Mouse (Mus musculus): Measurements from ENCODE around the gene Klhl3.

Gene Klhl3

DNA sequence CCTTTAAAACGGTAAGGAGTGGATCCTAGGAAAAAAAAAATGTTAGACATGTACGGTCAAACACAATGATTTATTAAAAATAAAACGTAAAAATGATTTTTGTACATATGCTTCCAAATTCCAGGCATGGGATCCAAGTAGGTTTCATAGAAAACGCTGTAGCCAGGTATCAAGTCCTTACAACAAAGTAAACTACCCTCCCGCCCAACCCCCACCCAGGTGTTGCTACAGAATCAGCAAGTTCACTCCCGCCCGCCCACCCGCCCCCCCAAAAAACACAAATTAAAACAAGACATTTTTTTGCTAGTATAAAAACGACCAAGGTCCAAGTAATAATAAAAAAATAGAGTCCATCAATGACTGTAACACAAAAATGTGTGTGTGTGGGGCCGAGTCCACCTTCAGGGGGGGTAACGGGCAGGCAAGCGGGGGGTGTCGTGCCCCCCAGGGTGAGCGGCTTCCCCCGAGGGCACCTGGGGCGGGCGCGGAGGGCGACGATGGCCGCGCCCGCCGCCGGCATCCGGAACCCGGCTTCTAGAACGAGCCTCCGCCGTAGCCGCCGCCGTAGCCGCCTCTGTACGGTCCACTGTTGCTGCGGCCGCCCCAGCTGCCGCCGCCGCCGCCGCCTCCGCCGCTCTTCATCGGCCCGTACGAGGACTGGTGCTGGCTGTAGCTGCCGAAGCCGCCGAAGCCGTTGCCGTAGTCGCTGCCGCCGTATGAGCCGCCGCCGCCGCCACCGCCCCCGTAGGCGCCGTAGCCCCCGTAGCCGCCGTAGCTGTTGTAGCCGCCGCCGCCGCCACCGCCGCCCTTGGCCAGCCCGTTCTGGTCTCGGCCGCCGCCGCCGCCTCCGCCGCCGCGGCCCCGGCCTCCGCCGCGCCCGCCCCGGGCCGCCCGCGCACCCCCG lies 13.7 kb upstream of the Klhl3 start:
- in situ Hi-C loops (cut with MboI; ENCODE audit: low sequenced_read_pairs) = no loop called here

DNA sequence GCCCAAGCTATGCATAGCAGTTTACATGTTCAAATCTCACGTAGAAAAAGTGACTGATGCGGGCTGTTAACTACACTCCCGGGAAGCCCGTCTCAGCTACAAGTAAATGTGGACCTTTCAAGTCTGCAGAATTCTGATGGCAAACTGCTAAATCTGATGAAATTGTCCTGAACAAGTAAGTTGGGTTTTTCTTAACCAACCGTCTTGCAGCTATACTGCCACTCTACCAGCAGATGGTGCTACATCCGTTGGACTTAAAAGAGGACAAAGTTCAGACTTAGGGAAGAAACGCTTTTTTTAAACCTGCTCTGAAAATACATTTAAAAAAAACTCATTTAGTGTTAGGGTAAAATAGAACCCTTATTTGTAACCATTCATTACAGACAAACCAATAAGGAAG lies 12.7 kb upstream of the Klhl3 start:
- in situ Hi-C loops (cut with MboI; ENCODE audit: low sequenced_read_pairs) = no loop called here

DNA sequence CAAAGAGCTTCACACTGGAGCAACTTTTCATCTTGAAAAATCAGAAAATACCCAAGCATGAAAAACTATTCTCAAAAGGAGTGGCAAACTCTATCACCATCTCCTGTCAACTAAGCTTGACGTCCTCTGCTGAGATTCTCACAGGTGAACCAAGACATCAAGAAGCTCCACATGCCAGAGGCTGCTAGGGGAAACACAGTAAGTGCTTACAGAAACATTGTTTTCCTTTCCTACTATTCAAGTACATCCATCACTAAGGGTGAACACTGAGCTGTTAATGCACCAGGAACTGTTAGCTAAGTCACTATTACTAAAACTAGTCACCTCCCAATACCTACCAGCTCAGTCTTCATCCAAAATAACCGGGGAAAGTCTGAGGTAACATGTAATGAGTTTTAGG lies 11.6 kb upstream of the Klhl3 start:
- in situ Hi-C loops (cut with MboI; ENCODE audit: low sequenced_read_pairs) = no loop called here

DNA sequence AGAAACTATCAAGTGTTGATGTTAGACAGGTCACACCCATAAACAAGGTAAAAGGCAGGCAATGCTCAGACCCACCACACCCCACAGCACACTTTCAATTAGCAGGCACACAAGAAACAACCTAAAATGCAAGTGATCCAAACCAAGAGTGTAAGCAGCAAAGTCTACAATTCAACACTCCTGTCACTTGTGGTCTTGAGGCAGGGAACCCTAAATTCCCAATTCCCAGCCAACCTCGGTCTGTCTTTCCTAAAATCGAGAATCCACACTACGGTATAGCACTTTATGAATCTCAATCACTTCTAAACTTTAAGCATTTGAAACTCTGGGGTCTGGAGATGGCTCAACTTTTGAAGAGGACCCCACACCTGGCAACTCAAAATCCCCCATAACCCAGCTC lies 10.9 kb upstream of the Klhl3 start:
- in situ Hi-C loops (cut with MboI; ENCODE audit: low sequenced_read_pairs) = no loop called here

DNA sequence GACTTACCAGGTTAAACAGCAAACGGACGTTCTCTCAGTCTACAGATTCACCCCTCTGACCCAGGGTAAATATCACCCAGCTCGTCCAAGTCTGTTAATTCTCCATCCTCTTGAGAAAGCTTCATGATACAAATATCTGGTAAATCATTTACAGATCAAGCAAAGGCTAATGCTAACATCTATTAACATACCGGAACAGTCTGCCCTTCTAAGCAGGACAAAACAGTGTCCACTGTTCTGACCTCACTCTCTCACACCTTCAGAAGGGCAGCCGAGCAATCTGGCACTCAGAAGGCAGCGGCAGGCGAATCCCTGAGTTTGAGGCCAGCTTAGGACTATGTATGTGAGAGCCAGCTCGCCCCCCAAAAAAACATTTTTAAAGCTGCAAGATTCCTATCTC lies 10.0 kb upstream of the Klhl3 start:
- in situ Hi-C loops (cut with MboI; ENCODE audit: low sequenced_read_pairs) = no loop called here

DNA sequence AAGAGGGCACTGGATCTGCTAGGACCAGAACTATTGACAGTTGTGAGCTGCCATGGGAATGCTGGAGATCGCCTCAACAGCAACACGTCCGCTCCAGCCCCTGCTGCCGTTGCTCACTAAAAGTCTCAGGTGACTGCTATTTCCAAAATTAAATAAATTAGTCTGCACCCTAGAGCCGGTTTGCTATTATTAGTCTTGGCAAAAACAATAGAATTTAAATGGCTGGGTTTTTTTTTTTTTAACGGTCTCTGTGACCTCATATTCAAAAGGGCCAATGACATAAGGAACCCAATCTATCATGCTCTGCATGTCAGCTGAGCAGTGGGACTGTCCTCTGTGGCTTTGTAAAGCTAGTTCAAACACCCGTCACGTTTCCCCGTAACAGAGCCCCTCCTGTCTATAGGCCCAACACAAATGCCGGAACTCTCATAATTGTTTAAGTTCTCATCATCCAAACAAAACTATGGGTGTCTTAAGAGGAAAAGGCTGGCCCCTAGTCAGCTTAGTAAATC lies 9.4 kb upstream of the Klhl3 start:
- in situ Hi-C loops (cut with MboI; ENCODE audit: low sequenced_read_pairs) = no loop called here

DNA sequence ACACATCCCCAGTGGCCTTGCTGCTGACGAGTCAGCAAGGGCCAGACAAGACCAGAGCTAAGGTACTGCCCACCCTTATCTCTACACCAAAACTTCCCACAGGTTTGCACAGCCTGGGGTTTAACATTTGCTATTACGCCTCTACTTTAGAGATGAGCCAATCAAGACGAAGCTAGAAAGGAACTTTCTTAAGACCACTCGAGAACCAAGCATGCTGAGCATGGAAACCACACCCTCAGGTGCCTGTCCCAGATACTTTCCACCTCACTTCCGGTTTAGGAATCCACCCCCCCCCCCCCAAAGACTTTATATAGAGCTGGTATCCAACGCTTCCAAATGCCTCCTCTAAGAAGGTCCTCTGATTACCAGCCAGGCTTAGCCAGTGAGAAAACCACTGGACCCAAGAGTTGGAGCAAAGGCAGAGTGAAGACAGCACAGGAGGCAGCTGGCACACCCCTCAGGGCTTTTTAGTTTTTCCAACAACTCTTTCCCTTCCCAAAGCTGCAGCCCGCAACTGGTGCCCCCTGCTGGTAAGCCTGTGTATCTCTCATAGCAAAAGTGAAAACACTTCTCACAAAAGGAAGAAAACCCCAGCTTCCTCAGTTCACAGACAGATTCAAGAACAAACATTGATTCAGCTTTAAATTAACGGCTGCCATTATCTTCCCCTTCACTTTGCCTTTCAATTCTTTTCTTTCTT lies 4.1 kb upstream of the Klhl3 start:
- in situ Hi-C loops (cut with MboI; ENCODE audit: low sequenced_read_pairs) = no loop called here

DNA sequence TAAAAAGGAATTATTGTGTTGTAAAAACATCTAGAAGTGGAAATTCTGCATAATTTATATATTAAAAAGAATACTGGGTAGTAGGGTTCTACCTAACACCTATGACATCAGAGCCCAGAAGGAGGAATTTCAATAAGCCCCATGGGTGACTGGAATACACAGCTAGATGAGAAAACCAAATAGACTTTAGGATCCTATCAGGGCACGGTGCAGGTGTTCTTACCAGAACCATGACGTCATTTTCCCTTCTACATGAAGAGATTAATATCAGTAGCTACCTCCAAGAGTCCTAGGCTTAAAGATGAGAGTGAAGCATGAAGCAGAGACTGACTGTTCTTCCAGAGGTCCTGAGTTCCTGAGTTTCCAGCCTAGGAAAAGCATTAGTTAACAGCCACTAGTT lies 3.4 kb upstream of the Klhl3 start:
- in situ Hi-C loops (cut with MboI; ENCODE audit: low sequenced_read_pairs) = no loop called here

DNA sequence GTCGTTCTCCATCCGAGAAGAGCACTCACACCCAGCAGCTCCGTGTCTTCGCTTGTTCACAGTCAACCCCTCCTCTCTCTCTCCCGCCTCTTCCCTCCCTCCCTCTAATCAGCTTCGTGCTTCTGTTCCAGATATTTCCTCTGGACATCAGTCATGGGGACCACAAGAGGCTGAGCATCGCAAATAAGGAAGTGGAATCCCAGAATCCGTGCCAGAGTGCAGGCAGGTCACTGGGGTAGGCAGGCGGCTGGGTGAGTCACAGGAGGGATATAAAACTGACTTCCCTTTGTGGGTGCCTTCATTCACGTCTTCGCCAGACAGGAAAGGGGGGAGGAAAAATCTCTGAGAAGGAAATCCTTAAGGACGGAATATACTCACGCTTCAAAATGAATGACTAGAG lies 1.8 kb upstream of the Klhl3 start:
- in situ Hi-C loops (cut with MboI; ENCODE audit: low sequenced_read_pairs) = no loop called here

DNA sequence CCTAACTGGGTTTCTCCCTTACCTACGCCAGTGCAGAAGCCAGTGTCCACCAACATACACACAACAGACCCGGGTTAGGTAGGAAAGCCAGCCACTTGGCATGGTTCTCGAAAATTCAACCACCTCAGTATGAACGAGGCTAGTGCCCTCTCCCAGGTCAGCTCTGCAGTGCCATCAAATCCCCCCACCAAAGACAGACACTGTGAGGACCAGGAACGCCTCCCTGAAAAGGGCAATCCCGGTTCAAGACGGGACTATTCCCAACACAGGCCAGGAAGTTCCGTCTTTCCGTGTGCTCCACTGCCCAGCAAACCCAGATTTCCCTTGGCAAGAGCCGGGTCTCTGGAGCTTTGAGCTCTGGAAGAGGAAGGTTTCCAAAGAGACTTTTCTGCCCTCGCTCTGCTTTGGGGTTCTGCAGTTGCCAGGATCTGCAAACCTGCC lies 771 bp downstream of the Klhl3 start:
- in situ Hi-C loops (cut with MboI; ENCODE audit: low sequenced_read_pairs) = no loop called here

DNA sequence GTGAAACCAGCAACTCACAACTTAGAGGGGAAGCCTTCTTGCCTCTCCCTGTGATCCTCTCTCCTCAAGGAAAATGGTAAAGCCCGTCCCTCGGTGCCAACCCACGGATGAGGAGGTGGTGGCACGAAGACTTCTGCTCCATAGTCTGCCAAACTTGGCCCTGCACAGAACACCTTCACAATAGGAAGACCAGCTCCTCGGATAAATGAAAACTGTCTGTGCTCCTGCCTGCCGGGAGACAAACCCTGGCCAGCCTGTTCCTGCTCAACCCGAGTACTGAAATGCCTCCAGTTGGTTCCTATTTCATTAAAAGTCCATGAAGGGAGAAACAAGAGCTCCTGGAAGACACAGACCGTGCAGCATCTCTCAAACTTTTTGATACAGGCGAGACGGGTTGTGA lies 1.2 kb downstream of the Klhl3 start:
- in situ Hi-C loops (cut with MboI; ENCODE audit: low sequenced_read_pairs) = no loop called here

DNA sequence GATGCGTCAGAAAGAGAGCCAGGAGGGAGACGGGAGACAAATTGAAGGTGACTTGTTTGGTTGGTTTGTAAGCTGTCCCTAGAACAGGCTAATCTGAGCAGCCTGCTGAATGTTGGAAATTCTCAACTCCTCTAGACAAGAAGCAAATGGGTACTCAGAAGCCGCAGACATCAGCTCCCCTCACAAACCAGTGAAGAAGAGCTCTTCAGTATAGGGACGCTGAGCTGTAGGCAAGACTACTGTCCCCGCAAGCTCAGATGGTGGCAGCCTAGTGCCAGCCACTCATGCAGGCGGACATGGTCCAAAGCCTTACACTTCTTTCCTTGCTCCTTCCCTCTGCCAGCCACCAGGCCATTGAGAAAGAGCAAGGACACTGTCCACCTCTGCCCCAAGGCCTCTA lies 2.1 kb downstream of the Klhl3 start:
- in situ Hi-C loops (cut with MboI; ENCODE audit: low sequenced_read_pairs) = no loop called here

DNA sequence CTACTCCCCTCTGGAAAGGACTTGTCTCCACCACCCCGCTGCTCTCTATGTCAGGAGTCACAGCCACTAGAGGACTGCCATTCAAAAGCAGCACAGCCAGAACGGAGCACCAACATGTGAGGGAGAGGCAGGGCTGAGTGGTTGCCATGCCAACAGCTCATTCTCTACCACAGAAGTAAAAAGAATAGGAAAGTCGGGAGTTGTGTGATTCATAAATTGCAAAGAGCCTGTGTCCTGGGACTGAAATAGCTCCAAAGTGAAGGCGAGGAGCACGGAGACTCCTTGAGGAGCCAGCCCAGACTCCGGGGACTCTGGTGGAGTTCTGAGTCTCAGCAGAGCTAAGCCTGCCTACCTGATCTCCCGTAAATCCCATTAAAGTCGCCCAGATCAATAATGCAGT lies 22.7 kb downstream of the Klhl3 start:
- in situ Hi-C loops (cut with MboI; ENCODE audit: low sequenced_read_pairs) = no loop called here

DNA sequence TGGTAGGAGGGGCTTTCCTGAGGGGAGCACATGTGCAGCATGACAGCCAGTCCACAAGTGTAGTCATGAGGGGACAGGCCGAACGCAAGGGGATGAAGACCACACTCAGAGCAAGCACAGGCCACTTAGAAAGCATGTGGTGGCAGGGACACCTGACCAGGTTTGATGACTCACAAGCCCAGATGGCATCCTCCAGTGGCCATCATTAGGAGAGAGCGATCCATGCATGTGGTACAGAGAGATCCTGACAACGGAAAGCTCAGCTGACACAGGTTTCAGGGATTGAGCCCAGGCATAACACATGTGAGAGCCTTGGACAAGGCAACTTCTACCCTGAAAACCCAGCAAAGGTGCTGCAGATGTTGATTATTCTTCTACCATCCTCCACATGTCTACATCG lies 29.0 kb downstream of the Klhl3 start:
- in situ Hi-C loops (cut with MboI; ENCODE audit: low sequenced_read_pairs) = no loop called here

DNA sequence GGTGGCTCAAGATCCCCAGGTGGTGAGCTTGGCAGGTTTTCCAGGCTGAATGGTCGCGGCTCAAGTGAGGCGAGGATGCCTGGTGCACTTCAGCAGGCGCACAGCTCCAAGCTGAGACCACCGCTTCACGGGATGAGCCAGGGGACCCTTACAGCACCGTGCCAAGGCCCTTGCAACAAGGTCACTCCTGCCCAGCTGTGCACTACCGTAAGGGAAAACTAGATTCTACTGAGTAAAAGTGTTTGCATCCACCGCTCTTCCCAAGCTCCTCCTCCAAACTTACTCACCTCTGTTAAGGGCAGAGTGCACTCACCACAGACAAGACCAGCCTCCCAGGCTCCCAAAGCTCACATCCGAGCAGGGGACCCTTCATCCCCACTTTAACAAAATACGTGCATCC lies 29.9 kb downstream of the Klhl3 start:
- in situ Hi-C loops (cut with MboI; ENCODE audit: low sequenced_read_pairs) = no loop called here

DNA sequence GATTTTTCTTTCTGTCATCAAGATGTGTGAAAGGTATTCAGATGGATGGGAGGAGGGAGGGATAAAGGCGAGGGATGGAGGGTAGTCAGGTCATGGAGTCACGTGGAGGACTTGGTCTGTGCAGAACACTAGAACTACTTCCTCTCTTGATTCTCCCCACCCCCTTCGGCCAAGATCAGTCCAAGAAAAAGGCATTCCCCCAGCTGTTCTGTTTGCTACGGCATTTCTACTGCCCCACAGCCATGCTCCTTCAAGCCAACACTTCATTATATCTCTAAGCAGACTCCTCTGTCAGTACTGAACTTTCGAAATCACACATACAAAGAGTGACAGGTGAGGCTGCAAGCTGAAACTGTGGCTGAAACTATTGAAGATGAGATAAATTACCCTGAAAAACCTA lies 30.3 kb downstream of the Klhl3 start:
- in situ Hi-C loops (cut with MboI; ENCODE audit: low sequenced_read_pairs) = no loop called here

DNA sequence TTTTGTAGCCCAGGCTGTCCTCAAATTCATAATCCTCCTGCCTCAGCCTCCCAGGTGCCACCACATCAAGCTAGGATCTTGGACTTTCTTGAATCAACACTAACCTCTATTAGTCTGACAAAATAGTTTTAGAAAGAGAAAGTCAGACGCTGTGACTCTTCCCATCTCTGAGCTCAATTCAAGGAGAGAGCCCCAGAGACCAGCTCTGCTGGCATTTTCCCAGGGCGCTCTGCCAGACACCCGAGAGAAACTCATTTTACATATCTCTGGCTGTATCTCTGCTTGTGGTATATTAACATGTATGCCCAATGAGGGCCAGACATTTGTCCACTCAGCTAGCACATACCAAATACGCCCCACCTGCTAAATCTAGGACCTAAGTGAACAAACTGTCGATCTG lies 35.0 kb downstream of the Klhl3 start:
- in situ Hi-C loops (cut with MboI; ENCODE audit: low sequenced_read_pairs) = no loop called here

DNA sequence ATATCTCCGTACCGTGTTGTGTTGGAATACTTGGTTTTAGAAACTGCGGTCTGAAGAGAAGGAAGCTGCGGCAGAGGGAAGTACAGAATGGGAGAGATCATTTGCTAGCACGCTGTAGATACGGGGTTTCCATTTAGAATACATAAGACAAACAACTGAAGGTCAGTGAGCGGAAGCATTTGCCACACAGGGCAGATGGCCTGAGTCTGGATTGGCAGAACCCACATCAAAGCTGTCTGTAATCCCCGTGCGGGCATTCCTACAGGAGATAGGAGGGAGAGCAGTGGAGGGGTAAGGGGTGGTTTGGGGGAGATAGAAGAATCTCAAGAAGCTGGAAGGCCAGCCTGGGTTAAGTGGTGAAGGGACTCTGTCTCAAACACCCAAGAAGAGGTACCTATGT lies 38.5 kb downstream of the Klhl3 start:
- in situ Hi-C loops (cut with MboI; ENCODE audit: low sequenced_read_pairs) = no loop called here

DNA sequence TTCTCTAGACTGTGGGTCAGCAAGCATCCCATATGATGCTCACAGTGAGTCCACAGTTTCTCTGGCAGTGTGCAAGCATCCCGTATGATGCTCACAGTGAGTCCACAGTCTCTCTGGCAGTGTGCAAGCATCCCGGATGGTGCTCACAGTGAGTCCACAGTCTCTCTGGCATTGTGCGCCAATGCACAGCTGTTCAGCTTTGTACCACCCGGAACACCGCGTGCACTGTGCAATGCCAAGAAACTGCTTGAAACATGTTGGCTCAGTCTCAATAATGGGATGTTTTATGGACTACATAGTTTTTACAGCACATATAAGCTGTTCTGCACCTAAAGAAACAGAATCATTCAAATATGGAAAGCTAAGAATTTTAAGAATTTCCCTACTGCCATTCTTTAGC lies 38.9 kb downstream of the Klhl3 start:
- in situ Hi-C loops (cut with MboI; ENCODE audit: low sequenced_read_pairs) = no loop called here

DNA sequence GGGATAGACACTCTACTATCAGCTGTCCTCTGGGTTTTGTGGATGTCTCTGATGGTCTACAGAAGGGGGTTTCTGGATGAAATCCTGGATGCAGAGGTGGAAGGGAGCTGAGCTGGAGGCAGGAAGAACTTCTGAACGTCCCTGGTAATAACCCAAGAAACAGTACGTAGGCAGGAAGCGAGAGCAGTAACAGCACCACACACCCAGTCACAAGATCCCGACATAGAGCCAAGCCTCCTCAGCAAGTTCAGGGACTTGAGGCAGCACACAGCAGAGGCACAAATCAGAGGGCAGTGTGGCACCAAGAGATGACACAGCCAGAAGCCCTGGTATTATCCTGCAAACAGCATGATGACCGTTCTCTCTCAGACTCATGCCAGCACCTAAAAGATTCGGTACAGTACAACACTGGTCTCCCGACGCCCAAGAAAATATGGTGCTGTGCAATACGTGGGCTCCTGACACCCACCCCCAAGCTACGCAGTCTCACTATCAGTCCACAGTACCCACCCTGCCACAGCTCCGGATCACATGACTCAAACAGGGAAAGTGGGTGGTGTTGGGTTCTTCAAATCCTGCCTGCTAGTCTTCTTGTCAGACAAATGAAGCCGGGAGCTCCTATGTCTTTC lies 40.0 kb downstream of the Klhl3 start:
- in situ Hi-C loops (cut with MboI; ENCODE audit: low sequenced_read_pairs) = no loop called here

DNA sequence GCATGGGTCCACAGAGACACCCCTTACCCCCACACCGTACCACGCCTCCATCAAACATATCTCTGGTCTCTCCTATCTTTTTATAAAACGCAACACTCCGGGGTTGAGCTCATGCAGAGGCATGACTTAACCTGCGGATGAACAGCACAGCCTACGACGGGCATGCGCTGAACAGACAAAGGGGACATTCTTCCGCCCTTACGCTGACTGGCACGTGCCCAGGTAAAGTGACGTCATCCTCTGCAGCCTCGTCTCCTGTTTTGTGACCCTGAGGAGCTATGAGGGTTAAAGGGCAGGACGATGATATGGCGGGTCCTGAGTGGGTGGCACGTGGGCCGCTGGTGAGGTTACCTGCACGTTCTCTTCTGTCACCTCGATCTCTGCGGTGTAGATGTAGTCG lies 42.2 kb downstream of the Klhl3 start:
- in situ Hi-C loops (cut with MboI; ENCODE audit: low sequenced_read_pairs) = no loop called here

DNA sequence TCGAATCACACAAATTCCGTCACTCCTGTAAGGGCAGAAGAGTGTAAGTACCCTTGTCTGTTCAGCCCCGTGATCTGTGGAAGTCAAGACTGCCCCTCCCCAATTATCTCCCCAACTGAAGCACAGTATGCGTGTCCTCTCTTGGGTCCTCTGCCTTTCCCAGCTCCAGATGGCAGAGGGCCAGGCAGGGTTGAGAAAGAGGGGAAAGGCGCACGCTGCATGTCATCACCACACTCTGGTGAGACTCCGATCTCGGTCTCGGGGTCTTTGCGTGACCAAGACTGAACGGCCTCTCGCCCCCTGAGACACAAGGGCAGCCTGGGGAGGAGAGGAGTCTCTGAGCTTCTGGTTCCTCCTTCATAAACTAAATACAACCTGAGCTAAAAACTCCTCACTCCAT lies 42.9 kb downstream of the Klhl3 start:
- in situ Hi-C loops (cut with MboI; ENCODE audit: low sequenced_read_pairs) = no loop called here
